Mouse (Mus musculus) stomach, postnatal 0 days (tissue): Measurements from ENCODE around the gene Ankrd31.

Experiments
- CTCF ChIP-seq: IDR thresholded peaks from 2 replicates; pipeline ENCODE4 v1.5.1; 2016; ENCODE audit warnings: antibody characterized with exemption, low read depth, mild to moderate bottlenecking, moderate library complexity
- EP300 ChIP-seq: optimal IDR thresholded peaks from 2 replicates; pipeline ENCODE3; 2016; ENCODE audit warnings: antibody characterized with exemption

DNA sequence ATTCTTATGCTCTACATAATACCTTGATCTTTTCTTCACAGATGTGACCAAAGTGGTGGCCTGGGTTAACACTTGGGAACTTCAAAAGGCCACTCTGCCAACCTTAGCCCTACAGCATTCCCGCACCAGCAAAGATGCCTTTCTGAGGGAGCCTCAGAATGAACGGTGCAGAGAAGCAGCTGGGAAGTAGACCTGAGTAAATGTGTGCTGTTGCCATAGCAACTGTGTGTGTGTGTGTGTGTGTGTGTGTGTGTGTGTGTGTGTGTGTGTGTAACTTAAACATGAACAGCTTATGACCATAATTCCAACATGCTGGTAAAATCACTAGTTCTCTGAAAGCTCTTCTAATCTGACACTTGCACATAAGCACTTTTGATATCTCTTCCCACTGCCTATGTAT, 203.8 kb downstream of the Ankrd31 start:
- no peak for TF ChIP-seq CTCF
- TF ChIP-seq EP300: no peak
